Mouse (Mus musculus): Measurements from ENCODE around the gene 0610030E20Rik.
A peak's percentile ranks its signal among the peaks of the same experiment; 100 is the strongest.

The 0610030E20Rik gene

DNA sequence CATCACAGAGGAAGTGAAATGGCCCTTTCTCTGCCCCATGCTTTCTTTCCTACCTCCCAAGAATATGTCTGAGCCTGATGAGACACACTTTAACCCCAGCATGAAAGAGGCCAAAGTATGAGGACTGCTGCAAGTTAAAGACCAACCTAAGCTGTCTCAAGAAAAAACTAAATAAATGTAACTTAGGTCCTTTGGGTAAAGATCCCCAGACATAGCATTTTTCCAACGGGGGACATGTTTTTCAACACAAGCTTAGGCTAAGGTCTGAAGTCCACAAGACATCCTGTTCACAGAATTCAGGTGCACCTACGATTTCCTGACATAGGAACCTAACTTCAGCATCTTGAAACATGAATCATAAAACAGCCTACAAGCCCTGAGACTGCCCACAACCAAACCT is 3.1 kb downstream of the 0610030E20Rik start:
- no peak for DNase-seq

DNA sequence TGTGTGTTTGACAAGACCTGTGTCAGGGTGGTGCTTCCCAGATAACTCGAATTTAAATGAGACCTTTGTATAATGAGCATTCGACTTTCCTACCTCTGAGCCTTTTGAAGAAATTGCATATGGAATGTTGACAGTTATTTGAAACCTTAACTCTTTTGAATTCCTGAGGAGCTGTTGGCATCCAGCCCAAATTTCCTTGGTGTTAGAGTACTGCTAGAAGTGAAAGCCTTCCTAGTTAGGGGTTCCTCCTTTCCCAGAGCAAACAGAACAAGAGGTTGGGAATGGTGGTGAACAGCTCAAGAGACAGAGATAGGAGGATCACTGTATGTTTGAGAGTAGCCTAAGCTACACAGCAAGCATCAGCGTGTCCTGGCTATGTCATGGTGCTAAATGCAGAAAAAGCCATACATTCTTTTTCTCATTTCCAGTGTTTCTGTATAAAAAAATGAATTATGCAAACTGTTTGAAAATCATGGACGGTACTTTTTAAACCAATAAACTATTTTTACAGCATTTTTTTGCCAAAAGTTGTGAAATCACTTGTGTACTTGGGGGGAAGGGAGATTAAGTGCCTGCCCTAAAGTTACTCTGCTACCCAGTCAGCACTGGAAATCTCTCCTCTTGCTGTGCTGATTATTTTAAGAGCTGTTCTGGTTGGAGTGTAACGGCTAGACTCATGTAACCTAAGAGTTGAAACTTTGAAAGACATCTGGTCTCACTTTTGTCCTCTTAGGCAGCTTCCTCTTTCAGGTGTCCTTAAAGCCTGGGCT is 5.7 kb downstream of the 0610030E20Rik start:
- no peak for DNase-seq

DNA sequence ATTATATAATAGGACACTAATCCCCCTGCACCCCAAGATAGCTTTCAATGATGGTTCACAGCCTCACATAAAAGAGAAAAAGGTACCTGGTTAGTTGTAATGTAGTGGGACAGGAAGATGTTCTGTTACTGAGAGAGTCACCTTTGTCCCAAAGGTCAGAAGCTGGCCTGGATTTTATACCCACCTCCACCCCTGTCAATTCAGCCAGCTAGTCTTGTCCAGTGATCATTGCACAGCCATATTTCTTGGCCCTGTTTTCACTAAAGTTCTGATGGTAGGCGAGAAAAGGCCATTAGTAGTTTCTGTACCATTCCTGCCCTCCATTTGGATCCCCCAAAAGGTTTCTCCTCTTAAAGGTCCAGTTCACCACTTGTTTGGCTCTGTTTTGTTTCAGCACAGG is 6.9 kb downstream of the 0610030E20Rik start:
- DNase-seq = no peak

DNA sequence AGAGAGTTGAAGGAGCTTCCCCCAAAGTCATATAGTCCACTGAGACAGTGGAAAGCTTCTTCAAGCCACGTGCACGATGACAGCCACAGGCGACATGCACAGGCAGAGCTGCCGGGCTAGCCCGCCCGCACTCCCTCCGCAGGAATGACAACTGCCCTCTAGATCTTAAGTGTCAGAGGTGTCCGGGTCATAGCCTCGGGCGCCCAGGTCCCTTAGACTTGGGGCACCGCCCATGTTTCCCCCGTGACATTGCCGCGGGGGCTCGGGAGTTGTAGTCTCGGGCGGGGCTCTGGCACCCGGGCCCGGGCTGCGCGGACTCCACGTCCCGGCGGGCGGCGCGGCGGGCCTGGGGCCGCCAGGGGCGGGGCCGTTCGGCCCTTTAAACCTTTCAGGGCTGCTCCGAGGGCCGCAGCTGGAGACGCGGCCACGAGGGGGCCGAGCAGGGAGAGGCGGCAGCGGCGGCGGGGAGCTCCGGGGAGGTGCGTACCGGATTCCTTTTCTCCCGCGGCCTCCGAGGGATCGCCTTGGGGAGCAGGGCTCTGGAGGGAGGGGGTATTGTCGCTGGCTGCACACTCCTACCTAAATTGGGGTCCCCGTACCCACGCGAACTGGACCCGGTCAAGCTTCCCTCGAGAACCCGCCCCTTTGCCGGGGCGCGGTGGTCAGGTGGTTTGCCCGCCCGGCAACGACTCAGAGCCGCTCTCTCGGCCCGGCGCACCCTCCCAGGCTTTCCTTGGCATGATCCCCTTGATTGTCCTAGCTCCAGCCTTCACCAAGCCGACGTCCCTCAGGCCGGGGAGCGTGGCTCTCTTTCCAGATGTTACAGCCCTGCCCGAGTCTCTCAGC is 8.2 kb downstream of the 0610030E20Rik start, which contains the start of gene Tmem150a:
Gene Tmem150a, plus strand, starts transcription at position 382 of the 846 bp plus-strand sequence.
- peak; percentile 89 for DNase-seq

DNA sequence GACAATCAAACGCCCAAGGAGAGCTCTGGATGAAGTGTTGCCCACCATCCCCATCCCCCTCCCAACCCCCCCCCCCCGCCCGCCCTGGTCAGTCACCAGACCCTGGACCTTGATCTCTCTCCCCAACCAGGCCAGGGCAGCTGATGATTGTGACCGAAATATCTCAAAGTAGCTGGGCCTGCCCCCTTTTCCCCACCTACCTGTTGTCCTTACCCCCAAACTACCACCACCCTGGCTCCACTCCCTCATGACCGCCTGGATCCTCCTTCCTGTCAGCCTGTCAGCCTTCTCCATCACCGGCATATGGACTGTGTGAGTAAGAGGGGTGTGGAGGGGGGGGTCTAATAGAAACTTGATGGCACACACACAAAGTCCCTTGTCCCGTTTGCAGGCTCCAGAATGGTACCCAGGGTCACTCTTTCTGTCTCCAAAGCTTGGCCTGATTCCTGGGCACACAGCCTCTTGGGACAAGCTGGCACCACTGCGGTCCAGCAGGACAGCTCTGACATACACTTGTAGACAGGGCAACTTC is 8.9 kb downstream of the 0610030E20Rik start:
- no peak for DNase-seq

DNA sequence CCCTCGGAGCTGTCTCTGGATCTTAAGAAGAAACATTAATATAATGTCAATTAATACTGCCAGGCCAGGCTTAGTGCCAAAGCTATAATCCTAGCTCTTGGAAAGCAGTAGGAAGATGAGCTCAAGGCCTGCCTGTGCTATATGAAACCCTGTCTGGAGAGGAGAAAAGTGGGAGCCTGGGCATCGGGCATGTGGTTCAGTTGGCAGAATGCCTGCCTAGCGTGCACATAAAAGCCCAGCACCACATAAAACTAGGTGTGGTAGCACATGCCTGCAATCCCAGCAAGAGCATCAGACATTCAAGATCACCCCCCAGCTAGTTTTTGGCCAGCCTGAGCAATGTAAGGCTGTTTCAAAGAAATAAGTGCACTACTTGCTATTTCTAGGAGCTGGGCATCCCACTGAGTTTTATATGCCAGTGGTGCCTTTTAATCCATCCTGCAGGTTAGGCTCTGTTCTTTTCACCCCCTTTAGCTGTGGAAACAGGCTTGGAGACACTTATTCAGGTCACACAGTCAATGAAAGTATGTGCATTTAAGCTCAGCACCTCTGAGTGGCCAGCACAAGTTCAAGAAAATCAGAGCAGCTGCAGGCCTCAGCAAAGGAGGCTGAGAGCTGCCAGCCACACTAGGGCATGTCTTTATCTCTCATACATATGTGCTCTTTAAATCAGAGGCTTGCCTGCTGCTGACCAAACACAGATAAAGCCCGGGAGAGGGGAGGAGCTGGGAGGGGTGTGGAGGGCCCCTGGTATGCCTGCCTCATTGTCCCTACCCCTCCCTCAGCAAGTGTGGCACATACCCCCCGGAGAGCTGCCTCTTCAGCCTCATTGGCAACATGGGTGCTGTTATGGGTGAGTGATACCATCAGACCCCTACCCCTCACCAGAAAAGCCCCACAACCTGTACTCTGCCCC is 10.3 kb downstream of the 0610030E20Rik start:
- no peak for DNase-seq

DNA sequence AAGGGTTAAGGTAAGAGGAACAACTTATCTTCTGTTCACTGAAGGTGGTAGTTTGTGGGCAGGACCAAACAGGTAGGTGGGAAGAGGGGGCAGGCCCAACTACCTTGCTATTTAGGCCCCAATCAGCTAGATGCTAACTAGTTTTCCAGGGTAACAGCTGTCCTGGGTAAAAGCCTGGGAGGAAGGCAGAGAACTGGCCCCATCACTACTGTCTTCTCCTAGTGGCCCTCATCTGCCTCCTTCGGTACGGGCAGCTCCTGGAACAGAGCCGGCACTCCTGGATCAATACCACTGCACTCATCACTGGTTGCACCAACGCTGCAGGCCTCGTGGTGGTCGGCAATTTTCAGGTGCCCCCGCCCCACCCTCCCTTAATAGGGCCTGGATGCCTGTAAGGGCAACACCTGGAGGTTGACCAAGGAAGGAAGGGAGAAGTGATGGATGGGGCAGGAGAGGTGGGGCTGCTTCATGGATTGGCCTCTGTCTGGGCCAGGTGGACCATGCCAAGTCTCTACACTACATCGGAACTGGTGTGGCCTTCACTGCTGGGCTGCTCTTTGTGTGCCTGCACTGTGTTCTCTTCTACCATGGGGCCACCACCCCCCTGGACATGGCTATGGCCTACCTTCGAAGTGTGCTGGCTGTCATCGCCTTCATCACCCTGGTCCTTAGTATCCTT is 11.1 kb downstream of the 0610030E20Rik start:
- DNase-seq = no peak

DNA sequence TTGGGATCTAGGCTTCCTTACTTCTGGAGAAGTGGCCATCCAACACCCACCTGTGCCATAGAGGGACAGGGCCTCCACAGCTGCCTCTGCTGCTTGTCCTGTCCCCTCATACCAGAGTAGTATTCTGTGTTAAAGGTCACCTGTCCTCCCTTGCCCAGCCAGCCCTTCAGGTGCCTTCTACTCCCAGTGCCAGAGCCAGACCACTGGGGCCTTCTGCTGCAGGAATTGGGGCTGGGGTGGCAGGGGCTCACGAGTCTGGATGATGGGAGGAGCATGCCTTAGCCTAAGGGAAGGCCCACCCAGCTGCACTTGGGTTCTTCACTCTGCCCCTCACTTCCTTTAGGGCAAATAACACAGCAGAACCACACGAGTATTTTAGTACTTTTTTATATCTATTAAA is 12.2 kb downstream of the 0610030E20Rik start:
- no peak for DNase-seq

DNA sequence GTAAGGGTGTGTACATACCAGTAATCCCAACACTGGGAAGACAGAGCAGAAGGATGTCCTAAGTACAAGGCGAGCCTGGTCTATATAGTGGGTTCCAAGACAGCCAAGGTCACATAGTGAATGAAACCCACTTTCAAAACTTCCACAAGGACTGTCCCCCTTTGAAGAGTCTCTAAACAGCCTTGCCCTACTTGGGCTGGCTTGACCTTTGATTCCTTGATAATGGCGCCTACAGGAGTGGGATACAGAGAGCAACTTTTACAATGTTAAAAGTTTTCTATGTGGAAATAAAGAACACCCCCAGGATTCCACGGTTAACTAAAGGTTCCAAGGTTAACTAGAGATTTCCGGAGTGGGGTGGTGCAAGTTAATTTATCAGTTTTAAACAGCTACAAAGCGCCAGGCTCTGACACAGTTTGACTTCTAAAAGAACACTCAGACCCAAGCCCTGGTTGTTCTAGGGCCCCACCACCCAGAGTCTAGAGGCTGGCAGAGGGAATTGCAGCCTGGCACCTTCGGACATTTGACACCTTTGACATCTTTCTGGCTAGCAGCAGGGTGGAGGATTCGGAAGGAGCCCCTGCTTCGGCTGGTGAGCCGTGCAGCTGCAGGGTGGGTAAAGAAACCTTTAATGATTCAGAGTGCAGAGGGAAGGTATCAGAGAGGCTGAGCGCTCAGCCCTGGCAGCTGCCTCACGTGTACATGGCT is 12.9 kb downstream of the 0610030E20Rik start:
- DNase-seq = no peak

DNA sequence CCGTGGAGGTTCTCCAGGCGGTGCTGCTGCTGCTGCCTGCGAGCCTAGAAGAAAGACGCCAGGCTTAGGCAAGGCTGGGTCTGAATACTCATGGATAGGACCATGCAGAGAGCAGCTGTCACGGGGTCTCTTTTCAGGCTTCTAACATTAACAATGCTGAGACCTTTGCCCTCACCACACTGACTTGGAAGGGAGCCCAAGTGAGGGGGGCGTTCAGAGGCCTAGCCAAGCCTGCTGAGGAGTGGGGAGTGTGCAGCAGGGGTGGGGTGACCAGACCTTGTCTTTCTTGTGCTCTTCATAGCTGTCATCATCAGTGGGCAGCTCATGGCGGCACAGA is 13.4 kb downstream of the 0610030E20Rik start:
- DNase-seq = no peak

DNA sequence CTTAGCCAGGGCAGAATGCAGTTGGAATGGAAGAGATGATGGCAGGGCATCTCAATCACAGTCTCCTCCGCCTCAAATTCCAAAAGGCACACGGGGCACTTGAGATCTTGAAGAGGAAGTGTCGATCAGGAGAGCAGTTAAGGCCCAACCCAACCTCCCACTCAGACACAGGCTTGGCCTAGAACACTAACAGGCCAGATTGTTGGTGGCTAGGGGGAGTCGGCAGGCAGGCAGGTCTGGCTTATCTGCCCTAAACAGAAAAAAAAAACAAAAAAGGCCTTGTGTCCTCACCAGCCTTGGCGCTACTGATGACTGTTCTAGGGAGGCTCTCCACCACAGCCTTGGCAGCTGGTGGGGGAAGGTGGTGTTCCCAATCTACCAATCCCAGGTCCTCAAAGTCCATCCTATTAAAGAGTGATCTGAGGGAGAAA is 14.0 kb downstream of the 0610030E20Rik start:
- no peak for DNase-seq

DNA sequence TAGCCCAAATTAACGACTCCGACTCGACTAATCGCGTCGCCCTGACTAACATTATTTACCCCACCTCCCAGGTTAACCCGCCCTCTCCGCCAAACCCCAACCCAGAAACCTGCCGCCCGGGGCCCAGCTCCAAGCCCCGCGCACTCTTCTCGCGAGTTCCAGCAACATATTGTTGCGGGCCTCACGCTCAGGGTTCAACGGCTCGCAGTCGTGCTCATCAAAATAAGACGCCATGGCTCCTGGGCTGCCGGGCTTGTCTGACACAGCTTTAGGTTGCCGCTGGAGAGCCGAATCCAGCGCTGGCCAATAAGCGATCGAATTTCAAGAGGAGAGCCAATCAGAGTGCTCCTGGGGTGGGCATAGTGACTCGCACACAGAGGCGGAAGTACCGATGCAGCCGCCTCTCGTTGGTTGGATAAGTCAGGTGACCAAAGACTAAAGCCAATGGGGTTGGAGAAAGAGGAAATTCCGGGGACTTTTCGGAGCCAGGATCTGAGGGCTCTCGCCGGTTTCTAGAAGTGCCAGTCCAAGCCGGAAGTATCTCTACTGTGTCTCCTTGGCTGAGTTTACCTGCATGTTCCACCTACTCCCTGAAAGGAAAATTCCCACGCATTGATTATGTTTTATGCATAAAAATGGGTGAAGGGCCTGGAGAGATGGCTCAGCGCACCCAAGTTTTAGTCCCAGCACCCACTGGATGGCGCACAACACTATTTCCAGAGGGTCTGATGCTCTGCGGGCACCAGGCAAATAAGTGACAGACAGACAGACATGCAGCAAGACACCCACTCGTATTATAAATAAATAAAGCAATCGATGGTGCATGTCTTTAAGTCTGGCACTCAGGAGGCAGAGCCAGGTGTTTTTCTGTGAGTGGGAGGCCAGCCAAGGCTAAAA is 15.3 kb downstream of the 0610030E20Rik start:
- peak; percentile 99 for DNase-seq

DNA sequence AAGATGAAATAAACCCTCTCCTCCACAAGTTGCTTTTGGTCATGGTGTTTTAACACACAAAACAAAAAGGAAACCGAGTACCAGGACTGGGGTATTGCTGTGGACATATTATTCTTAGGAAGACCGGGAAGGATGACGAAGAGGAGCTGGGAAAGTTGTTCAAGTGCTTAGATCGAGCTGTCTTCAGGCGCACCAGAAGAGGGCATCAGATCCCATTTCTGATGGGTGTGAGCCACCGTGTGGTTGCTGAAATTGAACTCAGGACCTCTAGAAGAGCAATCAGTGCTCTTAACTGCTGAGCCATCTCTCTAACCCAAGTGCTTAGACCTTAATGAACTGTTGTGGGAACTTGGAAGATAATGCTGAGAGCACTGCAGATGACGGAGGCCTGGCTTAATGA is 16.9 kb downstream of the 0610030E20Rik start:
- no peak for DNase-seq

DNA sequence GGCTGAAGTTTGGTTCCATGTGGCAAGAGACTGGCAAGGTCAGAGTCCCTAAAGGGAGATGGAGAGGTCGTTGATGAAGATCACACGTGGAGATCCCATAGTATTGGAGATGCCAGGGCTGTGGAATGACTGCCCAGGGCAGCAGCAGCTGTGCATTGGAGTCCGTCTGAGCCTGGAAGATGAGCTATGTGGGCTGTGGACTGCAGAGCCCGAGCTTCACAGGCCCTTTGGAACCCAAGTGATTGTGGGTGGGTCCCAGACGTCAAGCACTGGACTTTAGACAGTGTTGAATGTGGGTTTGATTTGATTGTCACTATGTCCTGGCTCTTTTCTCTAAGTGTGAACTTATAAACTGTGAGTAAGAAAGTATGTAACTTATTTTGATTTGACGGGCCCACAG is 17.9 kb downstream of the 0610030E20Rik start:
- DNase-seq = no peak

DNA sequence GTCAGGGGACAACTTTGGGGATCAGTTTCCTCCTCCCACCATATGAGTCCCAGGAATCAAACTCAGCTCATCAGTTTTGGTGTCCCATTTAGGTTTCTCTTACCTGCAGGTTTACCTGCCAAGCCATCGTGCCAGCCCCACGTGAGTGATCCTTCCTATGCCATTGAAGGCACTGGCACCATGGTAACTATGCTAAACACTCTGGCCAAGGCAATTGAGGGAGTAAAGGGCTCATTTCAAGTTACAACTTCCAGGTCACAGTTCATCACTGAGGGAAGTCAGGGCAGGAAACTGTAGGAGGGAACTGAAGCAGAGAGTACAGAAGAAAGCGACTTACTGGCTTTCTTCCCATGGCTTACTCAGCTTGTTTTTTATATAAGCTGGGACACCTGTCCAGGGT is 19.2 kb downstream of the 0610030E20Rik start:
- DNase-seq = no peak

DNA sequence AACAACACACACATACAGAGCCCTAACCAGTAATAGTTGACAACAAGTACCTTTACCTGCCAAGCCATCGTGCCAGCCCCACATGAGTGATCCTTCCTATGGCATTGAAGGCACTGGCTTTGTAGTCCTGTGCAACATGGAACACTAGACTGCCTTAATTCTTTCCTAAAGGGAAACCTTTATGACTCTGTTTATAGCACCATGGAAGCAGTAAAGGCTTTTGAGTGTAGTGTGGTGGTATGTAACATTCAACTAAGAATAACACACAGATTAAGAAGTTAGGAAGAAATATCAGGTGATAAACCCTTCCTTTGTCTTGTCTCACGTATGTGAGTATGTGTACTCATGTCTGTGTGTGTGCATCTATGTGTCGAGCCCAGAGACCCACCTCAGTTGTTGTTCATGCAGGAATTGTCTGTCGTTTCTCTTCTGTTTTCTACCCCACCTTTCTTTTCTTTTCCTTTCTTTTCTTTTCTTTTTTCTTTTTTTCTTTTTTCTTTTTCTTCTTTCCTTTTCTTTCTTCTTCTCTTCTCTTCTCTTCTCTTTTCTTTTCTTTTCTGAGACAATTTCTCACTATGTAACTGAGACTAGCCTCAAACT is 19.8 kb downstream of the 0610030E20Rik start, which contains the start of gene Rnf181:
Gene Rnf181, minus strand, starts transcription at position 113 of the 600 bp plus-strand sequence.
- DNase-seq = no peak

DNA sequence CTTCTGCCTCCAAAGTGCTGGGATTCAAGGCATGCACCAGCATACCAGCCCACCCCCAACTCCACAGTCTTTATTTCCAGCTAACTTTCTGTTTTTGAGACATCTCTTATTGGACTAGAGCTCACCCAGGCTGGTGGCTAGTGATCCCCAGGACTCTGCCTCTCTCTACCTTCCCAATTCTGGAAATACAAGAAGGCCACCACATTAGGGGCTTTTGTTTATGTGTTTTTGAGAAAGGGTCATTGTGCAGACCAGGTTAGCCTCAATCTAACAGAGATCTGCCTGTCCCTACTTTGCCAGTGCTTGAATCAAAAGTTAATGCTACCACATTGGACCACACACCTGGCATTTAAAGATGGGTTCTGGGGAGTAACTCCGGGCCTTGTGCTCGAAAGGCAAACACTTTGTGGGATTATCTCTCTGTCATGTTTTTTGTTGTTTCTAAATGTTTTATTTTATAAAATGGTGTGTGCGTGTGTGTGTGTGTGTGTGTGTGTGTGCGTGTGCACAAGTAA is 20.4 kb downstream of the 0610030E20Rik start:
- no peak for DNase-seq

DNA sequence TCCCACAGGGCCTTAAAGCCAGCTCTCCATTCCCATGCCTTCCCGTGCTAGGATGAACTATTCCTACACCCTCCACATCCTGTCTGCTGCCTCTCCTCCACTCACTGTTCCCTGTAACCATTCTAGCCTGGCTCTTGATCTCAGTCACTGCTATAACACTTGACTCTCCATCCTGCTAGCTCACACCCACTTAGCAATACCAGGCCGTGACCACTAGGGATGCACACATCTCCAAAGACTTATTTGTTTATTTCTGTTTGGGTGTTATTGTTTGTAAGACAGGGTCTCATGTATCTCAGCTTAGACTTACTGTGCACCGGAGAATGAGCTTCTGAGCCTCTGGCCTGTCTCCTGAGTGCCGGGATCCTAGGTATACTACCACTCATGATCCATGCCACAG is 22.4 kb downstream of the 0610030E20Rik start:
- DNase-seq = peak; percentile 32

DNA sequence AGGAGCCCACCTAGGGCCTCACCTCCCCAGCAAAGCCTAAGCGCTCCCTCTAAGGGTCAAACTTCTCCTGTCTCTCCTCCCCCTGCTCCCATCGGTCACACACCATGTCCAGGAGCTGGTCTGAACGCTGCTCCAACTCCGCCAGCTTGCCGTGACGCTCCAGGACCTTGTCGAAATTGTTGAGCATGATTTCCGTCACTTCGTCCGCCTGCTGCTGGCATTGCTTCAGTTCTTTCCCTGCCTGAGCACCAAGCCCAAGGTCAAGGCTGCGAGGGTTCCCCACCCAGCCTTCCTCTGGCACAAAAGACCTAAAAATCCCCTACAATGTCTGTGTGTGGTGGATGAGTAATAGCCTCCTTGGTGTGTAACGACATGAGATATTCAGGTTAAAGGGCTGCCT is 23.0 kb downstream of the 0610030E20Rik start:
- DNase-seq = no peak

DNA sequence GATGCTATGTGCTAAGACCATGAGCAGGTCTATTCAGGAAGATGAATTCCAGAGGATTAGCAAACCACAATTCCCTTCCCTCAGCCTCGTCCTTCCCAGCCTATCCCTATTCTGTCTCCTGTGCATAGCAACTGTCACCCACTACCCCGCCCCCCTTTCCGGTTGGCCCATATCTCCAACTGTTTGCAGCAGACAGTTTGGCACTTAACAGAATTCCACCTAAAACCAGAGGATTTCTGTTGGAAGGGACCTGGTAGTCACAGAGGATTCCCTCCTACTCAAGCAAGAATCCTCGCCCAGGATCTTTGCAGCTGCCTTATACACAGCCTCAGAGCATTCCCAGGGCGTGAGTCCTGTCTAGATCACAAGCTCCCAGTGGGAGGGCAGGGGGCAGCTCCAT is 24.0 kb downstream of the 0610030E20Rik start:
- DNase-seq = peak; percentile 30

Data from retina, postnatal 1 day (tissue).